Mouse (Mus musculus) forebrain, postnatal 0 days (tissue): ENCODE data around the gene Stat6. TPM values are rescaled to one million over a fixed set of nuclear protein-coding genes. Genes with fewer than 3 reads are reported as not detected.

Source experiments
- ATAC-seq: fragments of 200-750 bp; cut with Nextera tagmentation; 2 replicates; pipeline ENCODE4 v1.8.0; 2017; ENCODE audit warnings: mild to moderate bottlenecking, moderate library complexity
- DNase-seq: peaks from one replicate; pipeline ENCODE4 v3.0.0-alpha.2; 2015
- H3K27ac ChIP-seq: fragments of 300-500 bp; sonication (generic); 2 replicates; pipeline ENCODE4 v1.5.1; 2014; ENCODE audit warnings: low read depth, mild to moderate bottlenecking, antibody characterized with exemption, low read length, moderate library complexity, mixed read lengths
- H3K27me3 ChIP-seq: fragments of 300-500 bp; sonication (generic); 2 replicates; pipeline ENCODE4 v1.6.1; 2014; ENCODE audit warnings: mild to moderate bottlenecking, low read length, mixed read lengths; ENCODE audit not compliant: insufficient read depth
- H3K36me3 ChIP-seq: fragments of 300-500 bp; sonication (generic); 2 replicates; pipeline ENCODE4 v1.6.1; 2014; ENCODE audit warnings: mild to moderate bottlenecking, moderate library complexity; ENCODE audit not compliant: insufficient read depth
- H3K4me1 ChIP-seq: fragments of 300-500 bp; sonication (generic); 2 replicates; pipeline ENCODE4 v1.6.1; 2014; ENCODE audit warnings: antibody characterized with exemption; ENCODE audit not compliant: insufficient read depth
- H3K4me2 ChIP-seq: fragments of 300-500 bp; sonication (generic); 2 replicates; pipeline ENCODE4 v1.6.1; 2014; ENCODE audit warnings: low read depth, mild to moderate bottlenecking, moderate library complexity
- H3K4me3 ChIP-seq: fragments of 300-500 bp; sonication (generic); 2 replicates; pipeline ENCODE4 v1.5.1; 2014; ENCODE audit warnings: low read depth, low read length, mixed read lengths
- H3K9ac ChIP-seq: fragments of 300-500 bp; sonication (generic); 2 replicates; pipeline ENCODE4 v1.6.1; 2014; ENCODE audit warnings: mild to moderate bottlenecking
- H3K9me3 ChIP-seq: fragments of 300-500 bp; sonication (generic); 2 replicates; pipeline ENCODE4 v1.6.1; 2016; ENCODE audit warnings: low read length
- CTCF ChIP-seq: sonication (generic); IDR thresholded peaks from 2 replicates; pipeline ENCODE4 v1.5.1; 2016; ENCODE audit warnings: antibody characterized with exemption, control low read depth, low read depth
- WGBS: fragments of 180-500 bp; shearing (Covaris S2); extraction: QIAGEN DNeasy Blood & Tissue Kit; methylation state at CpG from one replicate; pipeline ENCODE4 v1.1.7; 2014; 5-methylcytosine and 5-hydroxymethylcytosine counted together
- polyA plus RNA-seq: library from polyadenylated mRNA; unstranded; fragments of >200 nt; fragmentation: Nextera tagmentation; extraction: Ambion mirVana; gene quantifications from 2 replicates; pipeline ENCODE4 v1.2.1, GENCODE M21; 2015
- total RNA-seq: library from RNA; depleted of rRNA; stranded (reverse); fragments of >200 nt; gene quantifications from 2 replicates; pipeline ENCODE4 v1.2.3, GENCODE M21; 2014

Gene Stat6
- total and polyA plus RNA-seq, 2 experiments from 2014 or later = 4.3 to 5.4 TPM

GRCm38 (mm10) chr10:127605756-127606155 lies 37.0 kb upstream of the Stat6 start:
- ATAC-seq (no peak), DNase-seq (no peak)
- Histone ChIP-seq H3K27ac (no peak overlapping the region), H3K4me3 (no peak overlapping the region), H3K27me3 (no peaks in the 10 kb centered on the region), H3K9ac (no peak overlapping the region), H3K4me1 (no peaks in the 10 kb centered on the region), H3K9me3 (no peaks in the 10 kb centered on the region), H3K4me2 (no peak overlapping the region), H3K36me3 (peaks cover 93% of the 10 kb centered on the region)
- no peak for TF ChIP-seq CTCF
- 95% methylated on average over 9 of the region's 9 CpGs for whole genome bisulfite sequencing

DNA sequence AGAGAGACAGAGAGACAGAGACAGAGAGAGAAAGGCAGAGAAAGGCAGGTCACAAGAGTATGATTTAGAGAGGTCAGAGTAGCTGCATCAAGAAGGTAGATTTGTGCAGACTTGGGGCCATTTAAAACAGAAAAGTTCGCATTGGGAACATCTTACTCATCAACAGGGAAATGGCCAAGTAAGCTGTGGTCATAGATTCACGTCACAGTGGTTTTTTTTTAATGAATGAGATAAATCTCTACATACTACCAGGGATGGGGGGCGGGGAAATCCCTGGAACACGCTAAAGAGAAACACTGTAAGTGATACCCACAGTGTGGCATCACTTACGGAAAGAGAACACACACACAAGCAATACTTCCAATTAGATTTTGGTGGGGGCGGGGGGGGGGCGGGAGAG lies 35.7 kb upstream of the Stat6 start:
- DNase-seq (no peak), ATAC-seq (no peak)
- TF ChIP-seq CTCF = no peak
- H3K9ac ChIP-seq = no peak overlapping the region
- peaks cover 91% of the 10 kb centered on the region for H3K36me3 ChIP-seq
- no peaks in the 10 kb centered on the region for H3K4me1 ChIP-seq
- 94% methylated on average over 7 of the region's 7 CpGs for WGBS
- H3K27me3 ChIP-seq = no peaks in the 10 kb centered on the region
- no peak overlapping the region for H3K27ac ChIP-seq
- H3K4me2 ChIP-seq = no peak overlapping the region
- no peak overlapping the region for H3K4me3 ChIP-seq
- H3K9me3 ChIP-seq = no peaks in the 10 kb centered on the region

DNA sequence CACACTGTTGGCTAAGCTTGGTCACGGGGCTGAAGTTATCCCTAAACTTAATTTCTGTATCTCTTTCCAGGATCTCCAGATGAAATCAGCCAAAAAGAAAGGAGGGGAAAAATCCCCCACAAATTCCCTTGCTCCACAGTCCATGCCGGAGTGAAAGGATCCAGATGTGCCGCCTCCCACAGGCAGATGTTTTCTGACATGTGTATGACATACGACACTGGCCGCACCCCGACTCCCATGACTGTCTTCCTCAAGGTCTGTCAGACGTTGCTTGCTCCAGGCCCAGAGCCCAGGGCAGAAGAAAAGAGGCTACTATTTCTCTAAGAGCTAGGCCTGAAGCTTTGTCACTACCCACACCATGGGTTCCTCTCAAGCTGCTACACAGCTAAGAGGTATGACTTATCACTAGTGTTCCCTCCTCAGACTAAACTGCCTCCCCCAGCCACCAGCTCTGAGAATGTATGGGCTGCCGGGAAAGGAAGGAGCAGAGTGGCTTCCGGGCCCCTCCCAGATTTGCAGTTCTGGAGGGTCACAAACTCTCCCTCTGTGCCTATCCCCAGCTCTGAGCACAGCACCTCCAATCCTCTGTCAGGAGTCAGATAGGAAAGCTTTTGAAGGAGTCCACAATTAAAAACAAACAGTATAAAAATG lies 33.2 kb upstream of the Stat6 start:
- no peak overlapping the region for H3K9ac ChIP-seq
- DNase-seq = no peak
- 85% methylated on average over 9 of the region's 9 CpGs for WGBS

GRCm38 (mm10) chr10:127610066-127610415 lies 32.7 kb upstream of the Stat6 start:
- no peak overlapping the region for H3K4me3 ChIP-seq
- peaks cover 75% of the 10 kb centered on the region for H3K36me3 ChIP-seq
- ATAC-seq (no peak), DNase-seq (no peak)
- no peak overlapping the region for H3K4me2 ChIP-seq
- no peak for TF ChIP-seq CTCF
- no peak overlapping the region for H3K27ac ChIP-seq
- H3K9me3 ChIP-seq = no peaks in the 10 kb centered on the region
- no peaks in the 10 kb centered on the region for H3K4me1 ChIP-seq
- H3K27me3 ChIP-seq = no peaks in the 10 kb centered on the region
- WGBS = 89% methylated on average over 9 of the region's 9 CpGs
- H3K9ac ChIP-seq = no peak overlapping the region

More for the DNA sequence above, 33.2 kb upstream of the Stat6 start:
- Histone ChIP-seq H3K9me3 (no peaks in the 10 kb centered on the region), H3K4me3 (no peak overlapping the region), H3K4me2 (no peak overlapping the region), H3K4me1 (no peaks in the 10 kb centered on the region), H3K27me3 (no peaks in the 10 kb centered on the region), H3K27ac (no peak overlapping the region), H3K36me3 (peaks cover 80% of the 10 kb centered on the region)
- no peak for ATAC-seq
- TF ChIP-seq CTCF = no peak

DNA sequence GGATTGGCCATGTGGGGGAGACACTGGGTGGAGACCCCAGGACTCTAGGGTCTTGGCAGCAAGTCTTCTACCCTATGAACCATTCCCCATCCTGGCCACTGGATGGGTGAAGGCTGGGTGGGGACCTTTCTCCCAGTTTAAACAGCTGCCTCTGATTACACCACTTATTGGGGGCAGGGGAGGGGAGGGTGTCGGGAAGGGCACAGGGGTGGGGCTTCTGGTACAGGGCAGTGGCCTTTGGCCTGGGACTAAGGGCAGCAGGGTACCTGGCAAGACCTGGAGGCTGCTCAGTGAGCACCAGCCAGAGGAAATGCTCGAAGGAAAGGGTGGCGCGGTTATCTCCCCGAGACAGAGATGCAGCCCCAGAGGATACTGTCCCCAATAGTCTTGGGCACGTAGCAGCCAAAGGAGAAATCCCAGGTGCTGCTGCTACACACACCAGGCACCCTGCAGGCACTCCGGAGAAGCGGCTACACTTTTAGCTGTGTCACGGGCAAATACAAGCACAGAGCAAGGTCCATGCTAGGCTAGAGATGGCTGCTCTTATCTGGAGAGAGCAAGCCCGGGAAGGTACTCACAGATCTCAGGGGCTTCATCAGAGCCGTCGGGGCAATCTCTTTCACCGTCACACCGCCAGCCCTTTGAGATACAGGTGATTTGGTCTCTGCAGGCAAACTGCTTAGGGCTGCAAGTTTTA lies 30.6 kb upstream of the Stat6 start:
- no peak for ATAC-seq
- DNase-seq = no peak
- peaks cover 55% of the 10 kb centered on the region for H3K36me3 ChIP-seq
- WGBS = 89% methylated on average over 14 of the region's 14 CpGs
- H3K9me3 ChIP-seq = no peaks in the 10 kb centered on the region
- no peak overlapping the region for H3K4me2 ChIP-seq
- TF ChIP-seq CTCF = no peak
- no peak overlapping the region for H3K27ac ChIP-seq
- H3K4me1 ChIP-seq = peaks cover 10% of the 10 kb centered on the region; the same call in 1 of the 2 replicates
- no peaks in the 10 kb centered on the region for H3K27me3 ChIP-seq
- no peak overlapping the region for H3K9ac ChIP-seq
- H3K4me3 ChIP-seq = no peak overlapping the region

- DNase-seq (peak; percentile 43), ATAC-seq (peak; percentile 77)
- Histone ChIP-seq H3K4me2 (no peak overlapping the region), H3K27ac (peak overlapping the region; percentile 73), H3K4me3 (no peak overlapping the region), H3K9me3 (no peaks in the 10 kb centered on the region), H3K4me1 (peaks cover 32% of the 10 kb centered on the region), H3K9ac (no peak overlapping the region), H3K36me3 (peaks cover 36% of the 10 kb centered on the region), H3K27me3 (no peaks in the 10 kb centered on the region)
- TF ChIP-seq CTCF = no peak
- WGBS = 25% methylated on average over 12 of the region's 12 CpGs
Observed at GRCm38 (mm10) chr10:127614236-127615033, 28.4 kb upstream of the Stat6 start.

DNA sequence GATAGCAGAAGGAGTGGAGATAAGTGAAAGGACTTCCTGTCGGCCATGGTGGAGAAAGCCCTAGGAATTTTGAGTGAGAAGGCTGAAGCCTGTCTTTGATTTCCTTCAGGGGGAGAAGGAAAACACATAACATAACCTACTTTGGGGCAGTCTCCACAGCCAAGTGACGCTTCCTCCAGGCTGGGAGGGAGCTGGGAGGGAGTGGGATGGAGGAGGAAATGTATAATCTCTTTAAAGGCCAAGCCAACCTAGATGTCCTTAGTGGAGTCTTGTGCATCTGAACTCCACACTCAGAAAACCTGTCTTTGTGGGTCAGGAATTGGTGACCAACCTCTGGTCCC lies 27.8 kb upstream of the Stat6 start:
- H3K9ac ChIP-seq = no peak overlapping the region
- WGBS = 49% methylated on average over 2 of the region's 2 CpGs
- peak overlapping the region; percentile 73 for H3K27ac ChIP-seq

More for the DNA sequence above, 27.8 kb upstream of the Stat6 start:
- TF ChIP-seq CTCF = no peak
- Histone ChIP-seq H3K4me2 (no peak overlapping the region), H3K27me3 (no peaks in the 10 kb centered on the region), H3K9me3 (no peaks in the 10 kb centered on the region), H3K36me3 (peaks cover 31% of the 10 kb centered on the region), H3K4me1 (peaks cover 32% of the 10 kb centered on the region), H3K4me3 (no peak overlapping the region)
- ATAC-seq (no peak), DNase-seq (no peak)
